Comparison of ENCODE assay signal across 16 mouse cellular contexts in genomic region chr5:77375546-77375945, GRCm38 (mm10).
"Had no signal": no experiment of that assay in that cellular context is flagged by ENCODE, and none has a peak within 500 bp of the region (broad histone marks: within the 10 kb centered on the region; RNA-seq: fewer than 3 reads in every experiment).

No protein-coding gene starts in this region.

- H3K4me3 ChIP-seq: limb, embryonic 12.5 days; liver, embryonic 13.5 days; lung, embryonic 15.5 days; megakaryocyte, embryonic 14.5 days; midbrain, embryonic 12.5 days had no signal

- H3K4me2 ChIP-seq: limb, embryonic 12.5 days; liver, embryonic 13.5 days; lung, embryonic 15.5 days; midbrain, embryonic 12.5 days had no signal

- ATAC-seq: liver, postnatal 0 days; midbrain, embryonic 16.5 days had no signal

- H3K9ac ChIP-seq: limb, embryonic 12.5 days; liver, embryonic 13.5 days; liver, postnatal 0 days; lung, embryonic 15.5 days; midbrain, embryonic 12.5 days had no signal

- H3K27me3 ChIP-seq: limb, embryonic 12.5 days; liver, embryonic 13.5 days; lung, embryonic 15.5 days; midbrain, embryonic 12.5 days had no signal

- H3K9me3 ChIP-seq: limb, embryonic 12.5 days; liver, embryonic 13.5 days; lung, embryonic 15.5 days; megakaryocyte, embryonic 14.5 days; midbrain, embryonic 12.5 days had no signal

- H3K27ac ChIP-seq: limb, embryonic 12.5 days; liver, embryonic 13.5 days; lung, embryonic 15.5 days; macrophage; midbrain, embryonic 12.5 days; stomach, postnatal 0 days had no signal

- H3K36me3 ChIP-seq: limb, embryonic 12.5 days; liver, embryonic 13.5 days; lung, embryonic 15.5 days; midbrain, embryonic 12.5 days had no signal

- DNase-seq: kidney, postnatal 36 days; layer of hippocampus, adult 9-11 months; layer of hippocampus, postnatal 36 days; liver; liver, embryonic 13.5 days; liver, postnatal 0 days; lung, postnatal 14 days; right cerebral cortex, postnatal 14 days; thymus, postnatal 4 days had no signal
